Mouse (Mus musculus) limb, embryonic 12.5 days (tissue): ENCODE data around the gene Gm47955. TPM values are rescaled to one million over a fixed set of nuclear protein-coding genes. Genes with fewer than 3 reads are reported as not detected.
"Not testable (repeated sequence)": the region's sequence is repeated elsewhere in the genome, so short reads cannot be mapped to it uniquely, and the experiment has no call there.

ENCODE experiments used
- ATAC-seq: fragments of 200-750 bp; cut with Nextera tagmentation; 2 replicates; pipeline ENCODE4 v1.8.0; 2017; ENCODE audit warnings: low read depth, moderate TSS enrichment; ENCODE audit not compliant: insufficient number of reproducible peaks, insufficient read depth, low FRiP score, low TSS enrichment
- H3K27ac ChIP-seq: fragments of 300-500 bp; sonication (generic); 2 replicates; pipeline ENCODE4 v1.5.1; 2016; ENCODE audit warnings: mild to moderate bottlenecking, moderate library complexity
- H3K27me3 ChIP-seq: fragments of 300-500 bp; sonication (generic); 2 replicates; pipeline ENCODE4 v1.6.1; 2016; ENCODE audit warnings: mild to moderate bottlenecking, moderate library complexity
- H3K36me3 ChIP-seq: fragments of 300-500 bp; sonication (generic); 2 replicates; pipeline ENCODE4 v1.6.1; 2016; ENCODE audit warnings: mild to moderate bottlenecking, moderate library complexity
- H3K4me1 ChIP-seq: fragments of 300-500 bp; sonication (generic); replicated peaks from 2 replicates; pipeline ENCODE4 v1.6.1; 2016
- H3K4me2 ChIP-seq: fragments of 300-500 bp; sonication (generic); 2 replicates; pipeline ENCODE4 v1.6.1; 2016; ENCODE audit warnings: mild to moderate bottlenecking, moderate library complexity
- H3K4me3 ChIP-seq: fragments of 300-500 bp; sonication (generic); replicated peaks from 2 replicates; pipeline ENCODE4 v1.5.1; 2016; ENCODE audit warnings: mild to moderate bottlenecking
- H3K9ac ChIP-seq: fragments of 300-500 bp; sonication (generic); replicated peaks from 2 replicates; pipeline ENCODE4 v1.6.1; 2016; ENCODE audit warnings: mild to moderate bottlenecking, moderate library complexity
- H3K9me3 ChIP-seq: fragments of 300-500 bp; sonication (generic); 2 replicates; pipeline ENCODE4 v1.6.1; 2016; ENCODE audit warnings: mild to moderate bottlenecking, moderate library complexity
- WGBS: fragments of 180-500 bp; shearing (Covaris S2); methylation state at CpG from one replicate; pipeline ENCODE4 v1.1.7; 2016; 5-methylcytosine and 5-hydroxymethylcytosine counted together
- polyA plus RNA-seq: library from polyadenylated mRNA; unstranded; fragments of >200 nt; fragmentation: Nextera tagmentation; extraction: Ambion mirVana; gene quantifications from 2 replicates; pipeline ENCODE4 v1.2.1, GENCODE M21; 2016

Gm47955 gene
- not detected in 2 replicates for polyA plus RNA-seq

GRCm38 (mm10) chr1:82959870-82960385 is at the start of gene Gm47955:
Gene Gm47955, plus strand, starts transcription at chr1:82960286.
- Histone ChIP-seq H3K9me3 (0 out of 2 replicates have a peak, but pooled peaks cover 2% of the 10 kb centered on the region), H3K9ac (no peak within 1 kb of the TSS), H3K27me3 (no peaks in the 10 kb centered on the region), H3K4me1 (no peaks in the 10 kb centered on the region), H3K4me3 (no peak within 1 kb of the TSS), H3K4me2 (no peak within 1 kb of the TSS), H3K27ac (no peak within 1 kb of the TSS), H3K36me3 (no peaks in the 10 kb centered on the region)
- WGBS, result 90% methylated on average over 11 of the region's 11 CpGs
- no peak; the same call in 1 of the 2 replicates for ATAC-seq

GRCm38 (mm10) chr1:82913025-82913424 is 47.1 kb upstream of the Gm47955 start, which contains the start of gene A030005L19Rik:
Gene A030005L19Rik, plus strand, starts transcription at chr1:82913325.
- no peaks in the 10 kb centered on the region for H3K36me3 ChIP-seq
- no peaks in the 10 kb centered on the region for H3K4me1 ChIP-seq
- H3K9me3 ChIP-seq, result no peaks in the 10 kb centered on the region
- 85% methylated on average over 3 of the region's 3 CpGs for WGBS
- H3K27me3 ChIP-seq, result no peaks in the 10 kb centered on the region
- no peak within 1 kb of the TSS for H3K27ac ChIP-seq
- ATAC-seq, result no peak
- H3K4me2 ChIP-seq, result no peak within 1 kb of the TSS
- H3K9ac ChIP-seq, result no peak within 1 kb of the TSS
- H3K4me3 ChIP-seq, result no peak within 1 kb of the TSS

- not testable (repeated sequence) for H3K4me1 ChIP-seq
- WGBS, result 93% methylated on average over 5 of the region's 5 CpGs
These were observed 46.7 kb upstream of the Gm47955 start for GRCm38 (mm10) chr1:82913434-82913833.

GRCm38 (mm10) chr1:82924650-82925049 is 35.4 kb upstream of the Gm47955 start, which contains the start of gene A030014E15Rik:
Gene A030014E15Rik, plus strand, starts transcription at chr1:82924917.
- Histone ChIP-seq H3K27ac (no peak within 1 kb of the TSS), H3K4me2 (no peak within 1 kb of the TSS), H3K4me1 (no peaks in the 10 kb centered on the region), H3K36me3 (no peaks in the 10 kb centered on the region), H3K27me3 (no peaks in the 10 kb centered on the region), H3K9ac (no peak within 1 kb of the TSS), H3K9me3 (no peaks in the 10 kb centered on the region), H3K4me3 (no peak within 1 kb of the TSS)
- ATAC-seq, result no peak
- 85% methylated on average over 6 of the region's 6 CpGs for WGBS

More at GRCm38 (mm10) chr1:82913434-82913833, 46.7 kb upstream of the Gm47955 start:
- H3K4me2 ChIP-seq, ATAC-seq, H3K4me3 ChIP-seq, H3K9ac ChIP-seq, H3K9me3 ChIP-seq, H3K36me3 ChIP-seq, H3K27me3 ChIP-seq, H3K27ac ChIP-seq: not testable (repeated sequence)

- not testable (repeated sequence) for H3K27ac ChIP-seq, H3K36me3 ChIP-seq, H3K27me3 ChIP-seq, H3K4me3 ChIP-seq, H3K9me3 ChIP-seq, H3K9ac ChIP-seq, H3K4me2 ChIP-seq, ATAC-seq, H3K4me1 ChIP-seq
- WGBS, result 87% methylated on average over 2 of the region's 3 CpGs
These were observed 29.5 kb upstream of the Gm47955 start for GRCm38 (mm10) chr1:82930558-82930957.

GRCm38 (mm10) chr1:82931326-82931725 is 28.8 kb upstream of the Gm47955 start, which contains the start of gene Gm6217:
Gene Gm6217, minus strand, starts transcription at chr1:82931399.
- no CpG with 5 or more reads among the region's 6 CpGs for WGBS
- not testable (repeated sequence) for H3K9me3 ChIP-seq, H3K4me3 ChIP-seq, H3K4me1 ChIP-seq, H3K27ac ChIP-seq, H3K36me3 ChIP-seq, H3K27me3 ChIP-seq, H3K9ac ChIP-seq, ATAC-seq, H3K4me2 ChIP-seq

- Histone ChIP-seq H3K27ac (no peak overlapping the region), H3K9ac (no peak overlapping the region), H3K4me3 (no peak overlapping the region), H3K9me3 (peaks cover 12% of the 10 kb centered on the region; the same call in 1 of the 2 replicates), H3K36me3 (no peaks in the 10 kb centered on the region), H3K27me3 (no peaks in the 10 kb centered on the region), H3K4me1 (no peaks in the 10 kb centered on the region), H3K4me2 (no peak overlapping the region)
- ATAC-seq, result no peak
- 92% methylated on average over 5 of the region's 5 CpGs for WGBS
These were observed 21.4 kb upstream of the Gm47955 start for GRCm38 (mm10) chr1:82938666-82939065.

GRCm38 (mm10) chr1:82942505-82942904 is 17.6 kb upstream of the Gm47955 start:
- not testable (repeated sequence) for H3K36me3 ChIP-seq, ATAC-seq, H3K9me3 ChIP-seq, H3K4me3 ChIP-seq, H3K4me2 ChIP-seq, H3K4me1 ChIP-seq, H3K27me3 ChIP-seq, H3K27ac ChIP-seq, H3K9ac ChIP-seq
- 96% methylated on average over 2 of the region's 2 CpGs for WGBS

GRCm38 (mm10) chr1:82943295-82943694 is 16.8 kb upstream of the Gm47955 start, which contains the start of gene A030003K21Rik:
Gene A030003K21Rik, minus strand, starts transcription at chr1:82943388.
- H3K27me3 ChIP-seq, H3K4me3 ChIP-seq, H3K36me3 ChIP-seq, H3K4me1 ChIP-seq, H3K9me3 ChIP-seq, H3K9ac ChIP-seq, H3K4me2 ChIP-seq, ATAC-seq, H3K27ac ChIP-seq: not testable (repeated sequence)
- WGBS, result no CpG with 5 or more reads among the region's 6 CpGs

GRCm38 (mm10) chr1:82946029-82946428 is 14.1 kb upstream of the Gm47955 start:
- ATAC-seq, H3K4me3 ChIP-seq, H3K27ac ChIP-seq, H3K27me3 ChIP-seq, H3K9ac ChIP-seq, H3K4me1 ChIP-seq, H3K9me3 ChIP-seq, H3K36me3 ChIP-seq, H3K4me2 ChIP-seq: not testable (repeated sequence)
- WGBS, result 100% methylated on average over 2 of the region's 2 CpGs

GRCm38 (mm10) chr1:82948601-82949000 is 11.5 kb upstream of the Gm47955 start:
- Histone ChIP-seq H3K4me1 (no peaks in the 10 kb centered on the region), H3K4me2 (no peak overlapping the region), H3K36me3 (no peaks in the 10 kb centered on the region), H3K9ac (no peak overlapping the region), H3K27me3 (no peaks in the 10 kb centered on the region), H3K9me3 (no peaks in the 10 kb centered on the region), H3K27ac (no peak overlapping the region), H3K4me3 (no peak overlapping the region)
- WGBS, result 88% methylated on average over 2 of the region's 2 CpGs
- ATAC-seq, result no peak

- not testable (repeated sequence) for H3K9ac ChIP-seq, H3K4me1 ChIP-seq, H3K27me3 ChIP-seq, H3K27ac ChIP-seq, ATAC-seq, H3K9me3 ChIP-seq, H3K4me2 ChIP-seq, H3K36me3 ChIP-seq, H3K4me3 ChIP-seq
These were observed 4.2 kb upstream of the Gm47955 start, which contains the start of gene Gm7544 for GRCm38 (mm10) chr1:82955913-82956312. Gene Gm7544, minus strand, starts transcription at chr1:82956013.
